Mouse (Mus musculus): ENCODE measurements around the gene Capn1. TPM values are rescaled to one million over a fixed set of nuclear protein-coding genes. Genes with fewer than 3 reads are reported as not detected.

Capn1 gene
- polyA plus RNA-seq, 1 experiment from 2014 or later = 21.2 TPM

DNA sequence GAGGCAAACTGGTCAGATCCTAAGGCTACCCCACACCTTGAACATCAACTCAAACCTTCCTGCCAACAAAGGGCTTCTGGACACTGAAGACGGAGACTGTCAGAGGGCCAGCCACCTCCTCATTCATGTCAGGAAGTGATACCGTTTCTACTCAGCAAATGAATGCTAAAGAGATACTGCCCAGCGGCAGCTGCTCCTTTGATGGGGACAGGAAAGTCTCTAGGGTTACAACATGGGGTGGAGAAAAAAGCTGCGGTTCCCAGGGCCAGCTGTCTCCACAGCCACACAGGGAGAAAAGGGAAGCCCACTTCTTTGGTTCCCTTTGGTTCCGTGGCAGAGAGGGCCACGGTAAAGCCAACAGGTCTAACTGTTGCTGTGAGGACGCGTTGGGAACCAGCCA is 71.6 kb downstream of the Capn1 start:
- Histone ChIP-seq H3K27ac (replicated peaks) (no peak overlapping the region), H3K4me3 (ENCODE audit: low read depth, low read length) (no peak overlapping the region), H3K4me2 (replicated peaks; ENCODE audit: low read depth) (no peak overlapping the region), H3K9me3 (ENCODE audit: control insufficient read depth, low read length) (no peaks in the 10 kb centered on the region), H3K9ac (ENCODE audit: low read length) (no peak overlapping the region), H3K27me3 (ENCODE audit: control insufficient read depth, insufficient read depth, low read length) (no peaks in the 10 kb centered on the region), H3K4me1 (replicated peaks; ENCODE audit: control insufficient read depth, insufficient read depth) (peaks cover 13% of the 10 kb centered on the region), H3K36me3 (ENCODE audit: control insufficient read depth, insufficient read depth, low read length) (peaks cover 4% of the 10 kb centered on the region; the same call in 1 of the 2 replicates)
- WGBS = 77% methylated on average over 8 of the region's 8 CpGs
- TF ChIP-seq CTCF (IDR thresholded peaks at IDR 0.05; ENCODE audit: low read depth) = no peak
- ATAC-seq (ENCODE audit: low FRiP score, low TSS enrichment) (no peak), DNase-seq (ENCODE audit: low spot score) (no peak)

GRCm38 (mm10) chr19:5943404-5943803 is 72.3 kb downstream of the Capn1 start:
- Histone ChIP-seq H3K27ac (replicated peaks) (0 out of 2 replicates have a peak overlapping the region, but pooled peaks have one; percentile 35), H3K27me3 (ENCODE audit: control insufficient read depth, insufficient read depth, low read length) (no peaks in the 10 kb centered on the region), H3K4me1 (replicated peaks; ENCODE audit: control insufficient read depth, insufficient read depth) (peaks cover 13% of the 10 kb centered on the region), H3K4me2 (replicated peaks; ENCODE audit: low read depth) (no peak overlapping the region), H3K9ac (ENCODE audit: low read length) (no peak overlapping the region), H3K9me3 (ENCODE audit: control insufficient read depth, low read length) (no peaks in the 10 kb centered on the region), H3K4me3 (ENCODE audit: low read depth, low read length) (no peak overlapping the region), H3K36me3 (ENCODE audit: control insufficient read depth, insufficient read depth, low read length) (peaks cover 4% of the 10 kb centered on the region; the same call in 1 of the 2 replicates)
- ATAC-seq (ENCODE audit: low FRiP score, low TSS enrichment) = no peak
- TF ChIP-seq CTCF (IDR thresholded peaks at IDR 0.05; ENCODE audit: low read depth) (no peak), EP300 (optimal IDR thresholded peaks at IDR 0.05) (no peak)
- DNase-seq (ENCODE audit: low spot score) = no peak
- WGBS = 81% methylated on average over 15 of the region's 15 CpGs

- WGBS = 83% methylated on average over 7 of the region's 7 CpGs
- Histone ChIP-seq H3K36me3 (ENCODE audit: control insufficient read depth, insufficient read depth, low read length) (peaks cover 3% of the 10 kb centered on the region; the same call in 1 of the 2 replicates), H3K4me3 (ENCODE audit: low read depth, low read length) (no peak overlapping the region), H3K4me1 (replicated peaks; ENCODE audit: control insufficient read depth, insufficient read depth) (peaks cover 19% of the 10 kb centered on the region), H3K27me3 (ENCODE audit: control insufficient read depth, insufficient read depth, low read length) (no peaks in the 10 kb centered on the region), H3K4me2 (replicated peaks; ENCODE audit: low read depth) (no peak overlapping the region), H3K9ac (ENCODE audit: low read length) (no peak overlapping the region), H3K27ac (replicated peaks) (0 out of 2 replicates have a peak overlapping the region, but pooled peaks have one; percentile 35), H3K9me3 (ENCODE audit: control insufficient read depth, low read length) (no peaks in the 10 kb centered on the region)
- ATAC-seq (ENCODE audit: low FRiP score, low TSS enrichment) (no peak), DNase-seq (ENCODE audit: low spot score) (no peak)
- TF ChIP-seq EP300 (optimal IDR thresholded peaks at IDR 0.05) = no peak
- no peak for TF ChIP-seq CTCF (IDR thresholded peaks at IDR 0.05; ENCODE audit: low read depth)
Observed at GRCm38 (mm10) chr19:5942581-5942980, 73.1 kb downstream of the Capn1 start.

GRCm38 (mm10) chr19:5940656-5941055 is 75.0 kb downstream of the Capn1 start:
- WGBS = 88% methylated on average over 10 of the region's 10 CpGs
- no peak for ATAC-seq (ENCODE audit: low FRiP score, low TSS enrichment)
- Histone ChIP-seq H3K4me2 (replicated peaks; ENCODE audit: low read depth) (no peak overlapping the region), H3K27me3 (ENCODE audit: control insufficient read depth, insufficient read depth, low read length) (no peaks in the 10 kb centered on the region), H3K4me1 (replicated peaks; ENCODE audit: control insufficient read depth, insufficient read depth) (peaks cover 18% of the 10 kb centered on the region), H3K4me3 (ENCODE audit: low read depth, low read length) (no peak overlapping the region), H3K9ac (ENCODE audit: low read length) (no peak overlapping the region), H3K9me3 (ENCODE audit: control insufficient read depth, low read length) (no peaks in the 10 kb centered on the region), H3K27ac (replicated peaks) (peak overlapping the region; percentile 70), H3K36me3 (ENCODE audit: control insufficient read depth, insufficient read depth, low read length) (no peaks in the 10 kb centered on the region; the same call in 1 of the 2 replicates)
- no peak for DNase-seq (ENCODE audit: low spot score)
- TF ChIP-seq CTCF (IDR thresholded peaks at IDR 0.05; ENCODE audit: low read depth) (no peak), EP300 (optimal IDR thresholded peaks at IDR 0.05) (no peak)

- no peaks in the 10 kb centered on the region; the same call in 1 of the 2 replicates for H3K36me3 ChIP-seq (ENCODE audit: control insufficient read depth, insufficient read depth, low read length)
- H3K9me3 ChIP-seq (ENCODE audit: control insufficient read depth, low read length) = no peaks in the 10 kb centered on the region
- no peak overlapping the region for H3K4me2 ChIP-seq (replicated peaks; ENCODE audit: low read depth)
- ATAC-seq (ENCODE audit: low FRiP score, low TSS enrichment) (no peak), DNase-seq (ENCODE audit: low spot score) (peak; percentile 51)
- H3K27ac ChIP-seq (replicated peaks) = peak overlapping the region; percentile 70
- H3K4me3 ChIP-seq (ENCODE audit: low read depth, low read length) = no peak overlapping the region
- WGBS = 31% methylated on average over 4 of the region's 4 CpGs
- TF ChIP-seq EP300 (optimal IDR thresholded peaks at IDR 0.05) (no peak), CTCF (IDR thresholded peaks at IDR 0.05; ENCODE audit: low read depth) (no peak)
- H3K9ac ChIP-seq (ENCODE audit: low read length) = no peak overlapping the region
- peaks cover 19% of the 10 kb centered on the region for H3K4me1 ChIP-seq (replicated peaks; ENCODE audit: control insufficient read depth, insufficient read depth)
- no peaks in the 10 kb centered on the region for H3K27me3 ChIP-seq (ENCODE audit: control insufficient read depth, insufficient read depth, low read length)
Observed at GRCm38 (mm10) chr19:5940173-5940572, 75.5 kb downstream of the Capn1 start.

- no peak for DNase-seq (ENCODE audit: low spot score)
- no peak for TF ChIP-seq EP300 (optimal IDR thresholded peaks at IDR 0.05)
- Histone ChIP-seq H3K27me3 (ENCODE audit: control insufficient read depth, insufficient read depth, low read length) (no peaks in the 10 kb centered on the region), H3K36me3 (ENCODE audit: control insufficient read depth, insufficient read depth, low read length) (no peaks in the 10 kb centered on the region; the same call in 1 of the 2 replicates), H3K9me3 (ENCODE audit: control insufficient read depth, low read length) (no peaks in the 10 kb centered on the region), H3K4me3 (ENCODE audit: low read depth, low read length) (no peak overlapping the region), H3K4me2 (replicated peaks; ENCODE audit: low read depth) (no peak overlapping the region), H3K9ac (ENCODE audit: low read length) (no peak overlapping the region), H3K27ac (replicated peaks) (peak overlapping the region; percentile 70), H3K4me1 (replicated peaks; ENCODE audit: control insufficient read depth, insufficient read depth) (peaks cover 18% of the 10 kb centered on the region)
- ATAC-seq (ENCODE audit: low FRiP score, low TSS enrichment) = no peak
- WGBS = 81% methylated on average over 5 of the region's 5 CpGs
Observed at GRCm38 (mm10) chr19:5939715-5940114, 76.0 kb downstream of the Capn1 start.

Small RNA genes lying within 50 kb of the gene (microRNA-seq; reads per million reads assigned to microRNA genes)
- gene Mir6988 = 1.9 reads per million

Other genes with a start within 250 kb of the Capn1 start
- 38.1 and 40.9 TPM in 2 replicates for gene Scyl1, start 244.5 kb downstream of the Capn1 start, polyA plus RNA-seq (2015; fragmentation: Nextera tagmentation; extraction: Ambion mirVana)
- 13.8 and 18.8 TPM in 2 replicates for gene Frmd8, start 140.6 kb downstream of the Capn1 start, polyA plus RNA-seq (2015; fragmentation: Nextera tagmentation; extraction: Ambion mirVana)
- gene Slc25a45, start 138.1 kb downstream of the Capn1 start, polyA plus RNA-seq (2015; fragmentation: Nextera tagmentation; extraction: Ambion mirVana) = 2.9 and 3.2 TPM in 2 replicates
- 0.77 and 1.0 TPM in 2 replicates for gene Tigd3, start 121.7 kb downstream of the Capn1 start, polyA plus RNA-seq (2015; fragmentation: Nextera tagmentation; extraction: Ambion mirVana)
- 47.0 and 54.9 TPM in 2 replicates for gene Dpf2, start 102.9 kb downstream of the Capn1 start, polyA plus RNA-seq (2015; fragmentation: Nextera tagmentation; extraction: Ambion mirVana)
- 7.9 and 8.1 TPM in 2 replicates for gene Cdc42ep2, start 91.1 kb downstream of the Capn1 start, polyA plus RNA-seq (2015; fragmentation: Nextera tagmentation; extraction: Ambion mirVana)
- gene Pola2, start 51.7 kb downstream of the Capn1 start, polyA plus RNA-seq (2015; fragmentation: Nextera tagmentation; extraction: Ambion mirVana) = 20.4 and 21.2 TPM in 2 replicates
- not detected in 2 replicates for gene Slc22a20, start 29.8 kb downstream of the Capn1 start, polyA plus RNA-seq (2015; fragmentation: Nextera tagmentation; extraction: Ambion mirVana)
- gene Syvn1, start 30.7 kb upstream of the Capn1 start, polyA plus RNA-seq (2015; fragmentation: Nextera tagmentation; extraction: Ambion mirVana) = 18.5 and 21.1 TPM in 2 replicates
- 35.0 and 36.6 TPM in 2 replicates for gene Mrpl49, start 41.9 kb upstream of the Capn1 start, polyA plus RNA-seq (2015; fragmentation: Nextera tagmentation; extraction: Ambion mirVana)
- 818 and 857 TPM in 2 replicates for gene Fau, start 41.9 kb upstream of the Capn1 start, polyA plus RNA-seq (2015; fragmentation: Nextera tagmentation; extraction: Ambion mirVana)
- 31.8 and 33.2 TPM in 2 replicates for gene Znhit2, start 45.3 kb upstream of the Capn1 start, polyA plus RNA-seq (2015; fragmentation: Nextera tagmentation; extraction: Ambion mirVana)
- gene Tm7sf2, start 52.5 kb upstream of the Capn1 start, polyA plus RNA-seq (2015; fragmentation: Nextera tagmentation; extraction: Ambion mirVana) = 17.9 and 19.7 TPM in 2 replicates
- 43.2 and 48.9 TPM in 2 replicates for gene Vps51, start 61.3 kb upstream of the Capn1 start, polyA plus RNA-seq (2015; fragmentation: Nextera tagmentation; extraction: Ambion mirVana)
- not detected in 2 replicates for gene Tmem262, start 64.1 kb upstream of the Capn1 start, polyA plus RNA-seq (2015; fragmentation: Nextera tagmentation; extraction: Ambion mirVana)
- 0.52 and 1.0 TPM in 2 replicates for gene Gm28374, start 66.4 kb upstream of the Capn1 start, polyA plus RNA-seq (2015; fragmentation: Nextera tagmentation; extraction: Ambion mirVana)
- 58.4 and 62.5 TPM in 2 replicates for gene Zfpl1, start 69.1 kb upstream of the Capn1 start, polyA plus RNA-seq (2015; fragmentation: Nextera tagmentation; extraction: Ambion mirVana)
- gene Cdca5, start 69.1 kb upstream of the Capn1 start, polyA plus RNA-seq (2015; fragmentation: Nextera tagmentation; extraction: Ambion mirVana) = 7.9 and 8.1 TPM in 2 replicates
- not detected in 2 replicates for gene AC131692.1, start 78.5 kb upstream of the Capn1 start, polyA plus RNA-seq (2015; fragmentation: Nextera tagmentation; extraction: Ambion mirVana)
- gene Naaladl1, start 89.9 kb upstream of the Capn1 start, polyA plus RNA-seq (2015; fragmentation: Nextera tagmentation; extraction: Ambion mirVana) = 0.05 and 0.07 TPM in 2 replicates
- 26.8 and 29.4 TPM in 2 replicates for gene Sac3d1, start 102.8 kb upstream of the Capn1 start, polyA plus RNA-seq (2015; fragmentation: Nextera tagmentation; extraction: Ambion mirVana)
- 24.7 and 25.0 TPM in 2 replicates for gene Snx15, start 112.4 kb upstream of the Capn1 start, polyA plus RNA-seq (2015; fragmentation: Nextera tagmentation; extraction: Ambion mirVana)
- 0.49 and 0.52 TPM in 2 replicates for gene Batf2, start 125.1 kb upstream of the Capn1 start, polyA plus RNA-seq (2015; fragmentation: Nextera tagmentation; extraction: Ambion mirVana)
- 74.0 and 77.2 TPM in 2 replicates for gene Arl2, start 125.7 kb upstream of the Capn1 start, polyA plus RNA-seq (2015; fragmentation: Nextera tagmentation; extraction: Ambion mirVana)
- 0.11 TPM in 1 of 2 replicates, not detected in the other for gene Majin, start 168.5 kb upstream of the Capn1 start, polyA plus RNA-seq (2015; fragmentation: Nextera tagmentation; extraction: Ambion mirVana)
- 0.17 and 0.46 TPM in 2 replicates for gene Gpha2, start 210.5 kb upstream of the Capn1 start, polyA plus RNA-seq (2015; fragmentation: Nextera tagmentation; extraction: Ambion mirVana)
- 14.7 and 15.0 TPM in 2 replicates for gene Ppp2r5b, start 220.0 kb upstream of the Capn1 start, polyA plus RNA-seq (2015; fragmentation: Nextera tagmentation; extraction: Ambion mirVana)
- 4.8 and 6.0 TPM in 2 replicates for gene Atg2a, start 225.8 kb upstream of the Capn1 start, polyA plus RNA-seq (2015; fragmentation: Nextera tagmentation; extraction: Ambion mirVana)

Measured in stomach, postnatal 0 days (tissue).